Mouse (Mus musculus): Measurements from ENCODE around the gene Pglyrp2.

- TF ChIP-seq CTCF (IDR thresholded peaks at IDR 0.05; ENCODE audit: insufficient read depth, low read length): no peak
- TF ChIP-seq POLR2A (IDR thresholded peaks at IDR 0.05; ENCODE audit: borderline replicate concordance, extremely low read depth, low read depth, low read length): no peak
Observed at GRCm38 (mm10) chr17:32468494-32468893, 44.5 kb upstream of the Pglyrp2 start.
